Mouse (Mus musculus) yolk sac, embryonic 10.5 days (tissue): ENCODE data around the gene Them7.

Experiments
- DNase-seq: peaks from one replicate; pipeline ENCODE4 v3.0.0-alpha.2; 2017; ENCODE audit warnings: low spot score

Gene Them7

DNA sequence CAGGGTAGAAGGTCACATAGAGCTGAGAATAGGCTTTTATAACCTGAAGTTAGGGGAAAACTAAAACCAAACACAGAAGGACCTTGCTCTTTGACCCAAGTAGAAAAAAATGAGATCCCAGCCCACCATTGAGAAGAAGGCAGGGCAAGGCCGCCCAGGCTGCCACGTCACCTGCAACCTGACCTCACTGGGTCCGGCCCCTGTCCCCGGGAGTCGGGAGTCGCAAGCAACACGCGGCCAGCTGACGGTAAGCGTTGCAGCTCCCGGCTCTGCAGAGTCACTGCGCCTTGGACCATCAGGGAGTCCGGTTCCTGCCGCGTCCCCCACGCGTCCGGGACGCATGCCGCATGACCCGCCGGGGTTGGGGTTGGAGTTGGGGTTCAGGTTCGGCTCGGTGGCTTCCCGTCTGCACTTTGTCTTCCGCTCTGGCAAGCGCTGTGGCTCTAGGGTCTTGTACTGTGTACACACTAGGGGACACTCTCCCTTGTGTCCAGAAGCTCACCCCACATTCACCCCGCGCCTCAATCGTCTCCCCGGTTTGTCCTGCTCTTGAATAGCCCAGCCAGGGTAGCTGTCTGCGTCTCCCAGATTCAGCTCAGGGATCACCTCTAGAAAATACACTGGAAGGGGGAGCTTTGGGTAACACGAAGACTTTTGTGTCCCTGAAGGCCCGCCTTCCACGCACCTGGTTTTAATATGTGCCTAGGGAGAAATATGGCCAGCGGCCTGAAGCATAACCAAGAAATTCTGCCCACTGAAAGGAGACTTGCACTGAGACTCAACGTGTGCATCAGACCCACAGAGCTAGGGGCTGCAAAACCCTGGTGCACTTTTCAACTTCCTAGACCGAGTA is at the start of gene Them7:
Gene Them7 (plus strand): TSS at position 187 of the 853 bp plus-strand sequence.
- peak; percentile 89 for DNase-seq

DNA sequence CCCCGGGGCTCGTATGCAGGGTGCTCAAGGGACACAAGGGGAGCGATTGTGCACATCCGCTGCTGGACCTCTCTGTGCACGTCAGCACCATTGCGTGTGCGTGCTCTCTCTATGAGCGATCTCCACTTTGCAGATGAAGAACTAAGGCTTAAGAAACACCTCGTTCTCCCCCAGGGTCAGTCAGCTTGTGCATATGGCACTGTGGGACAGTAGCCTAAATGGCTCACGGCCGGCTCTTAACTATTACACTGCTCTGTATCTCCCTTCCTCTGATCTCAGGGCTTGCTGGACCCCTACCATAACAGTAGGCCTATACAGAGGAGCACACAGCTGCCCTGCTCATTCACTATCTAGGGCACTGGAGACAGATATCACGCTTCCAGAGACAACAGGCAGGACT is 45.2 kb upstream of the Them7 start:
- no peak for DNase-seq

DNA sequence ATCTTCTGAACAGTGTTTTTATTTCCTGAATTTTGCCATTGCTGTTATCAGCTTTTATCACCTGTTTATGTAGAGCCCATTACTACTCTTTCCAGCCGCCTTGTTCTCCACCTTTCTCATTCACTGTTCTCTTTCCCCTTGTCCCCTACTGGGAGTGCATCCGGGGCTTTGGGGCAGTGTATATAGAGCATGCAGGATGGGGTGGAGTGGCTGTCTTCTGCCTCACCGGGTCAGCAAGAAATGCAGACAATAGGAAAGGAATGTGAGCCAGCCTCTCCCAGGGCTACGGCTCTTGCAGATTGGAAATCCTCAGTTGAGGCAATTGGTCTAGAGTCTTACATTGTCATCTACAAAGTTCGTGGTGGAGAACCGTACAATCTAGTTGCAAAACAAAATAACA is 41.6 kb upstream of the Them7 start:
- DNase-seq, result no peak

DNA sequence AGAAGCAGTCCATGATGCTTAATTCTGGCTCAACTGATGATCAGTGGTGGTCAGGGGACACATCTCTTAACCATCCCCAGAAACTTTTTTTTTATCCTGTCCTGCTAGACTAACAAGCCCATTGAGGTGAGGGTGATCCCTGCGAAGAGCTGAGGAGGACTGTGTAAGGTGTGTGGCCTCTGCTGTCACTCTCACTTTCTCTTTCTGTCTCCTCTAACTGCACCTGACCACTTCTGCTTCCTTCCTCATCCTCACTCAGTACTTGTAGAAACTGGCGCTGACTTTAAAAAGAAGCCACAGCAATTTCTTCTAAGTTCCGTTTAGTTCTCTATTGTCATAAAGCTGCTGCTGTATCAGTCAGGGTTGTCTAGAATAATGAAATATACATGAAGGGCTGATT is 39.0 kb upstream of the Them7 start:
- DNase-seq, result no peak

DNA sequence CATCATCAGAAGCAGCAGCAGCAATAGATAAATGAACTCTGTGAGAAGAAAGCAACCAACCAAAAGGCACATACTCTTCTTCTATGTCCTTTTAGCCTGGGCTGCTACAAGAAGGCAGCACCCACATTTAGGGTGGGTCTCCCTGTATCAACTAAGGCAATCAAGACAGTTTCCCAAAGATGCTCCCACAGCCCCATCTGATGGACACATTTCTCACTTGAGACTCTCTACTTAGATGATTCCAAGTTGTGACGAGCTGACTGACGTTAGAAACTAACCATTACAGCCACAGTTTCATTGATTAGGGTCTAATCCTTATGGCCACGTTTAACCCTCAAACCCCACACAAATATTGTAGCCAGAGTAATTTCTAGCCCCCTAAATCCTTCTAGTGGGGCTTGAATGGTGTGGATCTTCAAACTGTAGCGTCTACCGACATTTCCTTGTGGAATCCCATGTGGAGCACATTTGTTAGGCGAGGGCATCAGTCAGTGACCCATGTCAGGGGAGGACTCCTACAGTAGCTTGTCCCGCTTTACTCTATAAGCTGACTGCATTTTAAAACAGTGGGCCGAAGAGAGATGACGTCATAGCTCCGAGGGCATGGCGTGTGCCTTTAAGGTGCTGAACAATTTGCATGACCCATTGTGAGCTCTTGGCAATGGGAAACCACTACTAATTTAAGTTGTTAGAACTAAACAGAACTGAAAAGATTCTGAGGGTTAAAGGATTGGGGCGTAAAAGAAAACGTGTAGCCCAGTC is 38.2 kb upstream of the Them7 start:
- DNase-seq, result no peak

DNA sequence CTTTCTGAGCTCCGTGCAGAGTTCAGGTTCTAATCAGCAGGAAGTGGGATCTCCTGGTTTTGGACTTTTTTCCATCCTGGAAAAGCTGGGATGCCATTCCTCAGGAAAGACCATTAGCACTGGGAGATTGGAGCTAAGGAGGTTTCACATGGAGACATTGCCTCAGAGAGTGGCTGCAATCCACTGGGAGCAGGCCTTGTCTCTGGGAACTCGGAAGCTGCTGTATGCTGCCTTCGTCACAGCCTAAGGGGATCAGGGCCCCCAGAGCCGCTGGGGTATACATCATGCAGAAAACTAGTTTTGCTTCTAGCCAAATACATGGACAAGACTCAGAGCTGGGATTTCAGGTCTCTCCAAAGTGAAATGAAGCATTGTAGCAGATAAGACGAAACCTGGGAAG is 37.5 kb upstream of the Them7 start:
- no peak for DNase-seq

DNA sequence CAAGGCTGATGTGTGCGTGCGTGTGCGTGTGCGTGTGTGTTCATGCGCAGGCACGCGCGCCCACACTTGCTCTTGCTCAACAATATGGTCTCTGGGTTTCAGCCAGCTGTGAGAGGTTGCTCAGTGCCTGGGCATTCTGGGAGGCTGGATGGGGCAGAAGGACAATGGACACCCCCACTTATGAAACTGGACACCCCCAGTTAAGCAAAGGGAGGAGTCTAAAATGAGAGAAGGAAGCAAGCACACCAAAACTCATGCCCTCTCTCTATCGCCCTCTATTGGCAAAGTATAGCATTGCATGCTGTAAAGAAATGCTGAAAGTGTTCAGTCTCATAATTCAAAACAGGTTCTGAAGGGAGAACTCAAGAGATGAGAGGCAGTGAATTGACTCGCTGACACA is 35.9 kb upstream of the Them7 start:
- DNase-seq, result no peak

DNA sequence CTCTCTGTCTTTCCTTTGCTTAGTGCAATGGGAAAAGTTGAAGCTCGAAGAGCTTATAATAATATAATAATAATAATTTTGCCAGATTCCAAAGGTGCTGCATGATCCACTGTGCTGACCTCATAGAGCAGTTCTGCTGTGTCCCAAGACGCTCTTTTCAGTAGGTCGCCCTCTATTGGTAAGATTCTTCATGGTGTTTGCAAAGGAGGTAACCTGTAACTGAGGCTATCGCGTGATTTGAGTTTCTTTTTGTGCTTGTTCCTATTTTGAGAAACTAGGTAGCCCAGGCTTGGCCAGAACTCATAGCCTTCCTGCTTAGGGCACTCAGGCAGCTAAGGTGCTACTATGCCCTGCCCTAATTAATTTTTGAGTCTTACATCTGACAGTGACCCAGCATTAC is 34.8 kb upstream of the Them7 start:
- no peak for DNase-seq

DNA sequence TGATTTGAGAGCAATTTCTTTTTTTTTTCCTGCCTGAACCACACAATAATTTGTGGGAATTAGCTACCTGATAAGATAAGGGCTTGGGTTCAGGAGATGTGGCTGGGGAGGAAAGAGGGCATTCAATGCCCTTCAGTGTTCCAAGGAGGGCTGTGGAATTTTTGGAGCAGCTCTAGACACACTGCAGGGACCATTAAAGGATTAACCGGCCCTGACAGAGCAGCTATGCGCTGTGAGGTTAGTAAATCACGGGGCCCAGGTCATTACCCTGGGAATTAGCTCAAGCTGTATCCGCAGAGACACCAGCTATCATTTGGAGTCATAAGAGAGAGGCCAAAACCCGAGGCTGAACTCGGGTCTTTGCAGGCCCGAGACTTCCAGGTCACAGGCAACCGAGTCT is 24.0 kb upstream of the Them7 start:
- DNase-seq, result peak; percentile 29

DNA sequence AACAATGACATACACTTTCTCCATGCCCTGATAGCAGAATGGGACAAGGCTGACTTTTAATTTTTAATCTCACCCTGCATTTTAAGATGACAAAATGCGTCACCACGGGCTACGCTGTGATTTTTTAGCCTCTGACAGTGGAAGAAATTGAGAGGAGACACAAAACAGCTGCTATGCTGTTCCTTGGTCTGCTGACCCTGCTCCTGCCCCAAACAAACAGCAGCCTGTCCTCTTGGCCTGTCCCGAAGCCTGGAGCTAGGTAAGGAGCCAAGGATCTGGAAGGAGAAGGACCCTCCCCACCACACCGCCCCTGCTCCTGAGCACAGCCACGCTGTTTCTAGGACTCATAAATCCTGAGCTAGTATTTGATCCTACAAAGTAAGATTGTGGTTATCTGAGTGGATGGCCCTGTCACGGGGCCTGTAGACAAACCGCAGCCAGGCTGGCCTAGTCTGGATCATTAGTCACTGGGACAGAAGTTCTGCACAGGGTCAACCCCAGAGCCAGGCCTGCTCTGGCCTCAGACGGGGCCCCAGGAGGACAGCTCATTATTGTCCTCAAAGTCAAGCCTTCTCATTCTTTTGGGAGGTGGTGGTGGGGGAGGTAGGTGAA is 17.5 kb upstream of the Them7 start:
- peak; percentile 17 for DNase-seq

DNA sequence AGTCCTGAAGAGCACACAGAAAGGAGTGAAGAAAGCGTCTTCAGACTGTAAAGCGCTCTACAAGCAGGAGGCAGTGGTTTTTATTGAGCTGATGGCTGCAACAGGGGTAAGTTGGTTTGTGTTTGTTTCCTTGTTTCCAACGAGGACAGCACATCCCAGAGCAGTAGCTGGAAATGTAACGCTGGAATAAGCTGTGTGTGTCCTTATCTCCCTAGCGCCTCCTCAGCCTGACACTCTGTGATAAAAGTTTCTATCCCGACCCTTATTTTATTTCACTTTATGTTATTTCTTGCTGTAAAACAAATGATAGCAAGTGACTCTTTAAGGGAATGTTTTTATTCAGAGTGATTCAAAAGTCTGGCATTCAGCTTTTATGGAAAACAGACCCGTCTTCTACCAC is 11.3 kb upstream of the Them7 start:
- no peak for DNase-seq

DNA sequence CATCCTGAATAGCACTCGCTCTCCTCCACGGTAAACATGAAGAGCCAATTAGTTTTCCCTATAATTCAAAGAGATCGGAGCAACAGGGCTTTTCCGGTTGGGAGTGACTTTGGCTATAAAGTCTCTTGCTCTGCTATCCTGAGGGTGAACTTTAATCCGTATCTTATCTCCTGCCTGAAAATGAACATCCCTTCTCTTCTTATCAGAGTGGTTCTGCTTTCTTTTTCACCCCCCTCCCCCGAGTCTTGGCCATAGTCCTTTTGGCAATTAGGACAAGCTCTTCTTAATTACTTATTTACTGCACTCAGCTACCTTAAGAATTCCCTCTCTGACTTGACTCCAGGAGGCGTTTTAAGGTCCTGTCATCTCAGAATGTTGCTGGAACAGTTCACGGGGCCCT is 8.2 kb upstream of the Them7 start:
- DNase-seq, result peak; percentile 30

DNA sequence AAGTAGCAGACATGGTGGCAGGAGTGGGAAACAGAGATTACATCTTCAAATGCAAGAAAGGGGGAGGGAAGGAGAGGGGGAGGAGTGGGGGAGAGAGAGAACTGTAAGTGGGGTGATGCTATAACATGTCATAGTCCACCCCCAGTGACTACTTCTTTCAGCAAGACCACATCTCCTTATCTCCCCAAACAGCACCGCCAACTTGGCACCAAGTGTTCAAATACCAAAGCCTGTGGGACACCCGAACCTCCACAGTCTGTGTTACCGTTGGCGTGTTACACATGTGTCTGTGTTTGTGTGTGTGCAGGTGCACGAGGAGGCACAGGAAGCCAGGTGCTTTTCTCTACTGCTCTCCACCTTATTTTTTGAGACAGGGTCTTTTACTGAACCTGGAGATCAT is 4.9 kb upstream of the Them7 start:
- DNase-seq, result no peak

DNA sequence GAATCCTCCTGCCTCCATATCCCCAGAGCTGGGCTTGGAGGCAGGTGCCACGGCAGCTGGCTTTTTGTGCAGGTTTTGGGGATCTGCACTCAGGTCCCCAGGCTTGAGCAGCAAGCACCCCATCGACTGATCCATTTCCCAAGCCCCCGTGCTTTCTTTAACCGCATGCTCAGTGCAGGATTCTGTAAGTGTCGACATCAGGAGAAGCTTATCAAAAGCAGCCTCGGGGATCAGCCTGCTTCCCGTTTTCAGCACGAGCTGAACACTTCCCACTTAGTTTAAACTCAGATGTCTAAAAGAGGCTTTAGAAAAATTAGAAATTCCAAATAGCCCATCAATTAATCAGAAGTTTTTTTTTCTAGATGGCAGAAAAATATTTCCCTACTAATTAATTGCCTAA is 4.5 kb upstream of the Them7 start:
- no peak for DNase-seq

DNA sequence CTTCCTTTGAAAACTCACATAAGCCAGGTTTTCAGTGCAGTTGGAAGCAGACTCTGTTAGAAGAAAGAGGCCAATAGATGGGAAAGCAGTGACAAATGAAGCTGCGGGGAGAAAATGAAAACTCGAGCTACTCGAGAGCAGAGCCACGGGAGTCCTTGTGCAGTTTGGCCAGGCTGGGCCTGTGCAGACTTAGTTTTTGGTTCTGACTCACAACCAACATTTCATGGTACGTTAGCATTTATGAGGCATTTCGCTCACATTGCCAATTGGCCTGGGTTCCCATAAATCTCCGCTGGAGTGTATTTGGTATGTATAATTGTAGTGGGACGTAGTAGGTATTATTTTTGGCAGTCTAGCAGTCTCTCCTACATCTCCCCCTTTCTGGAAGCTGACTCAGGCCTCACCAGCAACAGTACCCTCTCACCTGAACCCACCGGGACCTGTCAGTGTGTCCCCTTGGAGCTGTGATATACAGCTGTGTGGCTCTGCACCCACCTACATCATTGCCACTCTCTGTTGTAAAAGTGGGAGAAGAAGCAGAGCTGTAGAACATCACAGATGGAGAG is 3.3 kb upstream of the Them7 start:
- no peak for DNase-seq

DNA sequence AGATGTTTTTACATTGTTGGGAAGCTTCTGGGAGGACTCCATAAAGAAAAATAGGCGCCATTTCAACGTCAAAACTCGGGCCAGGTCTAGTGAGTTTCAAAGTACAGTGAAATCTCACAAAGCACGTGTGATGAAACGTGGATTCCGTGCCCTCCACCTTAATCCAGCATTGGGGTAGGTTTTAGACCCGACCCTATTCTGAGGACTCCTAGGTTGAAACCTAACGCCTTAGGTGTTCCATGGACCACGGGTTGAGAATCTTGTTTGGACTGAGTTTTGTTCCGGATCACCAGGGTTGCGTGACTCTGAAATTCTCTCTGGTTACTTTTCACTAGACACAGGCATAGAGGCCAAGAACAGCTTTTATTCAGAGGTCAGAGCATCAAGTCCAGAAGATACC is 514 bp upstream of the Them7 start:
- no peak for DNase-seq

DNA sequence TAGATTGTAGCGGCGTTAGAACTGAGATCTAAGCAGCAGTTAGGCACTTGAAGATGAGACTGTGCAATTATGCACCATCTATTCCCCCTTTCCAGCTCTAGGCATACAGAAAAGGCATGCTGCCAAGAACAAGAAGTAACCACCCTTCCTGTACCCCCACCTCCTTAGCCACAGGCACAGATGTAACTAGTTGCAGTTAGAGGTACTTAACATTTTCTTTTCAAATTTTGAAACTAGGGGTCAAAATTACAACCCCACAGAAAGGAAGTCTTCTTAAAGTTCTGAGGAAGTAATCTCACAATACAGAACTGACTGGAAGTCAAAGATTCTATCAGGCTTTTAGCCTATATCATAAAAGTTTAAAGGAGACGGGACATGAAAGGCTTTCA is 861 bp downstream of the Them7 start:
- DNase-seq, result no peak

DNA sequence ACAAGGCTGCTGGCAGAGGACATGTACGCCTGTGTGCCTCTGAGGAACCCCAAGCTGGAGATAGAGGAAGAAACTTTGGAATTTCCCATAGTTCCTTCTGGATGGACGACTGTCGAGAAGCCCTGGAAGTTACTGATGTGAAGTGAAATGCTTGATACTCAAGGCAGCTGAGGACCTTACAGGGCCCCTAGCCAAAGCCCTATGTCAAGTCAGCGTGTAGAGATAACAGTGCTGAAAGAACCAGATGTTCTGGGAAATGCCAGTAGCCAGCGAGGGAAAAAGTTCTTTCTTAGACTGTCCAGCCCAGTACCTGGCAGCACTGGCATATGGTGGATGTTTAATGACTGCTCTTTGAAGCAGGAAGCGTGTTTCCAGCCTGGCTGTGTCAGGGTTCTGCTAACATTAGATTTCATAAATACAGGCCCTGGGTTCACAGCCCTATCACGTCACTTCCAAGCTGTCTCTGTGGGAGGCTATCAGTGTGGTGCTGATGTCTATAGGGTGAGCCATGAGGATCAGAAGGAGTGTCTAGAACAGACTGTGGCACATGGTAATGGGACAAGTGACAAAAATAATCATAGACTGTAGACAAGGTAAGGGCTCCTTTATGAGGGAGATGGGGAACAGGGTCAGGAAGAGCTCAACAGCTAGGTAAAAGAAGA is 2.3 kb downstream of the Them7 start:
- DNase-seq, result peak; percentile 18

DNA sequence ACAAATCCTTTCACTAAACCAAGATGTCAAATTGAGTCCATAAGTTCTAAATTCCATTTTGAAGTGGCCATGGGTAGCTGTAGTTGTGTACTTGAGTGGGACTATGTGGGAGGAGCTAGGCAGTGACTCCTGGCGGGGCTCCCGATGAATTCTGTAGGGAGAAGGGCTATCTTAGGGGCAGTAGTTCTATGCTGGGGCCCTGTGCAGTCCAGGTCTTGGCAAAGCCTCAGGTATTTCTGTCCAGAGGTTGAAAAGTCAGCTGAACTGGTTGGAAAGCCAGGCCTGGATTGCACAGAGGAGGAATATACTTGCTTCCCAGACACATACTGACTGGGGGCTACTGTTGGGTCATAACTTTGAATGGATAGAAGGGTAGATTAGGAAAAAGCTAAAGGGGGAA is 4.3 kb downstream of the Them7 start:
- peak; percentile 19 for DNase-seq

DNA sequence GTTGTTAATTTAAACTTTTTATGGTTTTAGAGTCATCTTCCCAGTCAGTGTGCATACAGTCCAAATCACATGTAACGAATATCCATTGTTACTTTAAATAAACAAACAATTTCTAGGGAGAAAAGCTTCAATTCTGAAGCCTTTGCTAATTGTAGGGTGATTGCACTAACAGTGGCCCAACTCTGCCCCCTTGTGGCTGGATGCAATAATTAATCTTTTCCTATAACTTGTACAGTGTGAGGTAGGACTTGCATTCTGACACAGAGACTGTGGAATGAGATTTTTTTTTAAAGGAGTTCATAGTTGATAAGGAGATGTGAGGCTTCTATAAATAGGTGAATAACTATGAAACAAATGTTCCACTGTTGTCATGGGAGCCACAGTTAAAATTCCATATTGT is 6.2 kb downstream of the Them7 start:
- DNase-seq, result peak; percentile 43

DNA sequence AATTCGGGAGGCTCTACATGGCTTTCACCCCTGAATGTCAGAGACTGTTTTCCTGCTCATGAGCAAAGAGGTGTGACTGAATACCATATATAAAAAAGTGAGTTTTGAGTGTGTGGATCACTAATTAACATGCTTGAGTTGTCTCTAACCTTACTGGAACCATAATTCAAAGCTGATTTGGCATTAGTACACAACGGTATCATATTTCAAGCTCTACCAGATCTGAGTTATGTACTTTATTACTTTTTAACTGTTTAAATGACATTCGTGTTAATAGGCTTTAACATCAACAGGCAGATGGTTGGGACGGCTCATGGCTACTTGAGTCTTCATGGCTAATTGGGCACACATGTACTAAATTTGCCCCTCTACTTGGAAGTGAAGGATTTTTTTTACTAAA is 8.3 kb downstream of the Them7 start:
- DNase-seq, result no peak

DNA sequence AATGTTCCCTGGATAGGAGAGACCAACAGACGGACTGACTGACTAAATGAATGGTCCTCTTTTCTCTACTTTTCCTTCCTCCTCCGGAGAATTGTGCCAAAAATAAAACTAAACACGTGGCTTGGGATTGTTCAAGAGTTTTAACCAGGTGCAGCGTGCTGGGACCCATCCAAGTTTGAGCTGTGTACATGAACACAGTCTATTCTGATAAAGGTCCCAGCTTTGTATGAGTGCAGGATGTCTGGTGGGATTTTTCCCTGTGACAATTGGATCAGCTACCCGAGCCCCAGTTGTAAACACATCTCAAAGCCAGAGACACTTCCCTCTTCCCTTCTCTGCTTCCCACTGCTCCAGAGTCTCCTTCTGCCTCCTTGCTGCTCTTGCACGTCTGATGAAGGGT is 10.2 kb downstream of the Them7 start:
- no peak for DNase-seq
